Mouse (Mus musculus) granulocyte monocyte progenitor cell, adult 5-6 weeks (primary cell): ENCODE data around the gene Srpr. TPM values are rescaled to one million over a fixed set of nuclear protein-coding genes. Genes with fewer than 3 reads are reported as not detected.

Experiments
- ATAC-seq: replicated peaks from 2 replicates; pipeline ENCODE4 v1.8.0; 2016; ENCODE audit warnings: mild to moderate bottlenecking, moderate TSS enrichment, inconsistent platforms; ENCODE audit not compliant: poor library complexity, severe bottlenecking
- total RNA-seq, 2 experiments: library from RNA; stranded (forward) in 1 of 2; stranded (reverse) in 1 of 2; fragments of 200-712, 200-1000 nt in 1 of 2; fragments of >200 nt in 1 of 2; fragmentation: Nextera tagmentation in 1 of 2; gene quantifications; 2 replicates each; pipeline ENCODE4 v1.2.3; 2014 to 2017

Srpr gene
- total RNA-seq, 2 experiments from 2014 or later: 75.6 to 86.8 TPM

DNA sequence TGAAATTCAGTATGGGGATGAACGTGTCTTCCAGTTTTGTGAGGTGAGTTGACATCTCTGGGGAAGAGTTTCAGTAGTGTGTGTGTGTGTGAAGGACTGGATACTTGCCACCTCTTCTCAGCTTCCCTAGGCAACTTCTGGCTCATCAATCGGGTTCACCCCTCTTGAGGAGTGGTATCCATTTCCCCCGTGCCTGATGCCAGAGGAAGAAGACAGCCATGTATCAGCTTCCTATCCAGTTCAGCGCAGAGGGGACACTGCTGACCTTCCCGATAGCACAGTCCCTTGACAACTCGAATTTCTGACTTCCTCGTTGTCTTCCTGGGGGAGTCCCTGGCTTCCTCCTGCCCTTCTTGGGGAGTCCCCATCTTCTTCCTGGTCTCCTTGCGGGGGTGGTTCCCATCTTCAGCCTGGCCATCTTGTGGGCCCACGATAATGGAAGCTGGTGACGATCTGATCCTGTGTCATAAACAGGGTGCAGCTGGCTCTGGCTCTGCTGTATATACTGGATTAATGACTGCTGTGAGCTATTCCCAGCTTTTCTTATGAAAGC, 12.5 kb upstream of the Srpr start:
- ATAC-seq: no peak

DNA sequence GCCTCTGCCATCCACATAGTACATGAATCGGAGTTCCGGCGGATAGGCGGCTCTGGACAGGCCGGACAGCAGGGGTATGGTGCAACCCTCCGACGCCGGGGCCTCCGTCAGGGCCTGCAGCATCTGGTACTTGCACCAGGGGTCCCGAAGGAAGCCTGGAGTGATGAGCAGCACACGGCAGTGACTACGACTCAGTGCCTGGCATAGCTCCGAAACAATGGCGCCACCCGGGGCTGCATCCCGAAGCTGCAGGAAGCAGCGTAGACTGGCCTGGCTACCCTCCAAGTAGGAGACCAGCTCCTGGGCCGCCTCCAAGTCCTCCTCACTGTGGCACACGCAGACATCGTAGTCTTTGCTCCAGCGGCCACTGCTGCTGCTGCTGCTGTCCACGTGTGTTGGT, 11.3 kb upstream of the Srpr start:
- no peak for ATAC-seq

DNA sequence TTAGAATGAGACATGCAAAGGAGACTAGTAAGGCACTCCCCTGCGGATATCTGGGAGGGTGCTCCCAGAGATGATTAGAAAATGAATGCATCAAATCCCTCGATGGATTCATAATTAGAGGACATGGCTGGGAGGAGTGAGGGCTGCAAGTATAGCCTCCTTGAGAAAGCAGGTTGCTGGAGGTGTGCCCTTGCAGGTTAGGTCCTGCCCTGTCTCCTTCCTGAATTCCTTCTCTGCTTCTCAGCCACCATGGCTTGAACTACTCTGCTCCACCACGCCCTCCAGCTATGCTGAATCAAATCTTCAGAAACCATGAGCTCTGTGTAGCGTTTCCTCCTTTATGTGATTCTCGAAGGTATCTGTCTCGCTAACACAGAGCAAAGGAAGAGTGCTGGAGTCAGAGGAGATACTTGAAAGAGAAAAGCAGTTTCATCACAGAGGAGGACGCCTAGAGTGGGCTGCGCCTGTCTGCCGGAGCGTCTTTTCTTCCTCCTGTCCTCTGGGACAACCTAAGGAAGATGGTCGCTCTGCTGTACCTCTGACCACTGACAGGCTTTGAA, 6.9 kb upstream of the Srpr start:
- ATAC-seq: no peak

DNA sequence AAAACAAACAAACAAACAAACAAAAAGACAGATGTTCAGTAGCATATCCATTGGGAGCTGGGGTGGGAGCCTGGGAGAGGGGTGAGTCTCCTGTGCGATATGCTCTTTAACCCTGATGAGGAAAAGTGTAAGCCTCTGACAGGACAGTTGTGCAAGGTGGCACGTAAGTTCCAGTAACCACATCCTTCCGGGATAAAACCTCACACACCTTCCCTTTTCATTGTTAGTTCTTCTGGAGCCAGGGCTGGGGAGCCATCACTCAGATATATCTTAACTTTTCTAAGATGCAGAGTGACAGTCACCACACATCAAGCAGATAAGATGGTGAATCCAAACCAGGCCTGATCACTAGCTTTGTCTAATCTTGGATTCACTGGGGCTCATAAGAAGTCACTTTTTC, 5.9 kb upstream of the Srpr start:
- ATAC-seq: peak; percentile 72

- no peak for ATAC-seq
Measured at GRCm38 (mm10) chr9:35197625-35198024, 2.4 kb upstream of the Srpr start.

DNA sequence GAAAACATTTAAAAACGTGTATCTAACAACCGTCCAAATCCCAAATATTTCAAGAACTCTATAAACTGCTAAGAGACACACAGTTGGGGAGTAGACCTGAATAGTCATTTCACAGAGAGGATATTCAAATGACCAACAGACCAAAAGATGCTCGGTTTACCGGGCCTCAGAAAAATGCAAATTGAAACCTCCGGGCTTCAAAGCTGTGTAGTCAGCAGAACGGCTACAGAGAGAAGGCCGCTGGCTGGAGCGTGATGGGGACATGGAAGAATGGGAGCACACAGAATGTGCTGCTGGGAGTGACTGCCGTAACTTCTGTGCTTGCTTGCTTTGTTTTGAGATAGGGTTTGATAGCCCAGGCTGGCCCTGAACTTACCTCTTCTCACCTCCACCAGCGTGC, 1.6 kb upstream of the Srpr start:
- ATAC-seq: no peak

- peak; percentile 40 for ATAC-seq
Measured at GRCm38 (mm10) chr9:35198945-35199771, 817 bp upstream of the Srpr start.

GRCm38 (mm10) chr9:35200529-35201060, 620 bp downstream of the Srpr start:
- no peak for ATAC-seq

DNA sequence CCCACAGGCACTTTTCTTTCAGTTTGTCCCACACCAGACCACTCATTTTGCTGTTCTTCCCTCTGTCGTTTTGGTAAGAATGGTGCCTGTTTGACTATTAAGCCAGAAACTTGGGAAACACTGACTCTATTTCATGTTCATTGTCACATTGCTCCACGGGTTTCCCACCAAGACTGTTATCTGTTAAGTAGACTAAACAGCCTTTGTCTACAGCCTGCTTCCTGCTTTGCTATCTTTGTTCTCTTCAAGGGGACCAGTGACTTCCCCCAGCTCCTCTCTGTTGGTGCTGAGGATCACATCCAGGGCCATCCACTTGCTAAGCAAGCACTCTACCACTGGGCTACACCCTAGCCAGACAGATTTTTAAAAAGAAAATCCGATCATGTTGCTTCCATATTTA, 3.6 kb downstream of the Srpr start:
- ATAC-seq: no peak

DNA sequence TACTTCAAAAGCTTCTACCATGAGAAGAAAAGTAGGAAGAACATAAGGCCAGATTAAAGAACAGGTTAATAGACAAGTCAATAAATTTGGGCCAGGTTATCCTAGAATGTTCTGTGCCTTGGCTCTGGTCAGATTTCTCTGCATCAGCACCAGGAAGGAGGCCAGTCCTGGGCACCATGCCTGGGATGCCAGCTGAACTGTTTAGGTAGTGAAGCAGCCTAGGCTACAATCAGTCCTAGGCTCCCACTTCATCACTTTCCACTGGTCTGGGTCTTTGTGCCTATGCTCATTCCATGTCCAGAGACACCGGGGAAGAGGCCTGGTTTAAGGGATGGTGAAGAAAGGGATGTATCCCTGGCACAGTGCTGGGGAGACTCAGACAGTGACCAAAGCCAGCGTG, 4.4 kb downstream of the Srpr start:
- ATAC-seq: no peak

- ATAC-seq: peak; percentile 86
Measured at GRCm38 (mm10) chr9:35210542-35211474, 10.8 kb downstream of the Srpr start, which contains the start of gene Foxred1. TSS of gene Foxred1 (minus strand) at chr9:35211055.

GRCm38 (mm10) chr9:35211573-35212511, 11.9 kb downstream of the Srpr start:
- ATAC-seq: peak; percentile 0; the same call in 1 of the 2 replicates

- ATAC-seq: no peak
Measured at GRCm38 (mm10) chr9:35217963-35218362, 18.0 kb downstream of the Srpr start.

GRCm38 (mm10) chr9:35223466-35223865, 23.5 kb downstream of the Srpr start:
- ATAC-seq: no peak

DNA sequence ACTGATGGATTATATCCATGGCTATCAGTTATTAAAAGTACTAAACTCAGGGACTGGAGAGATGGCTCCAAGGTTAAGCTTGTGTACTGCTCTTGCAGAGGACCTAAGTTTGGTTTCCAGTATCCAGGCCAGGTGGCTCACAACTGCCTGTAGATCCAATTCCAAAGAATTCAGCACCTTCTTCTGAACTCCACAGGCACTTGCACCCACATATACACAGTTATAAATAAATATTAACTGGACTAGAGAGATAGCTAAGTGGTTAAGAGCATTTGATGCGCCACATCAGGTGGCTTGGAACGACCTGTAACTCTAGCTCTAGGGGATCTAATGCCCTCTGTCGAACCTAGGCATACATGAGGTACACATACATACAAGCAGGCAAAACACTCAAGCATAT, 28.7 kb downstream of the Srpr start:
- ATAC-seq: no peak

DNA sequence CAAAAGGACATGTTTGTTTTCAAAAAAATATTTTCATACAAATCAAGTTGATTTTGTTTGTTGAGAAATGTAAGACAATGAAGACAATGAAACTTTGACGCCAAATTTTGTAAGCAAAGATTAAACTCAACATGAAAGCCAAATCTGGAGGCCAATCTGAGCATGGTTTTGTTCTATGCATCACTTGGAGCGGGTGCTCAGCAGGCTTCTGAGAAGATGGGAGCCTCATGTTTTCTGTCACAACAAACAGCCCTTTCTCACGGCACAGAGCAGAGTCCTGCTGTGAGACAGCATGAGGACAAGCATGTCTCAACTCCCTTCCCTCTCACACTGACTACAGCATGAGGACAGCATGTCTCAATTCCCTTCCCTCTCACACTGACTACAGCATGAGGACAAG, 36.0 kb downstream of the Srpr start:
- no peak; the same call in 1 of the 2 replicates for ATAC-seq

DNA sequence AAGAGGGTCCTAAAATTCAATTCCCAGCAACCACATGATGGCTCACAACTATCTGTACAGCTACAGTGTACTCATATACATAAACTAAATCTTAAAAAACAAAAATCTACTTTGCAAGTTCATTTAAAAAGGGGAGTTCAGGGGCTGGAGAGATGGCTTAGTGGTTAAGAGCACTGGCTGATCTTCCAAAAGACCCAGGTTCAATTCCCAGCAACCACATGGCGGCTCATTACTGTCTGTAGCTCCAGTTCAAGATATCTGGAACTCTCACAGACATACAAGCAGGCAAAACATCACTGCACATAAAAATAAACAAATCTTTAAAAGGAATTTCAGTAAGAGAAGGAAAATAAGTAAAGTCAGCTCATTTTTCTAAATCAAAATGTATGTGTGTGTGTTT, 38.4 kb downstream of the Srpr start:
- ATAC-seq: no peak

- ATAC-seq: no peak
Measured at GRCm38 (mm10) chr9:35238915-35239571, 39.1 kb downstream of the Srpr start.

GRCm38 (mm10) chr9:35239734-35240133, 39.8 kb downstream of the Srpr start:
- no peak for ATAC-seq
